Mouse (Mus musculus) heart, adult 2 months (tissue): ENCODE results near the gene Vkorc1. TPM values are rescaled to one million over a fixed set of nuclear protein-coding genes. Genes with fewer than 3 reads are reported as not detected.
A peak's percentile ranks its signal among the peaks of the same experiment; 100 is the strongest.

ENCODE experiments used
- DNase-seq, 2 experiments: peaks; one replicate each; pipeline ENCODE4 v3.0.0; 2021
- H3K27ac ChIP-seq: fragments of 200-600 bp; 2 replicates; pipeline ENCODE4 v1.8.1; 2022
- H3K27me3 ChIP-seq: fragments of 200-500 bp; 2 replicates; pipeline ENCODE4 v1.6.1; 2012; ENCODE audit warnings: mild to moderate bottlenecking, low read length, inconsistent platforms, mixed read lengths; ENCODE audit not compliant: control insufficient read depth, insufficient read depth
- H3K36me3 ChIP-seq: fragments of 200-500 bp; 2 replicates; pipeline ENCODE4 v1.6.1; 2012; ENCODE audit warnings: low read length, inconsistent platforms; ENCODE audit not compliant: control insufficient read depth, insufficient read depth
- H3K4me1 ChIP-seq: fragments of 200-500 bp; 2 replicates; pipeline ENCODE4 v1.6.1; 2011; ENCODE audit warnings: low read length; ENCODE audit not compliant: control insufficient read depth, insufficient read depth
- H3K4me3 ChIP-seq: fragments of 200-600 bp; 2 replicates; pipeline ENCODE4 v1.8.1; 2022
- H3K79me2 ChIP-seq: fragments of 200-500 bp; replicated peaks from 2 replicates; pipeline ENCODE4 v1.6.1; 2012; ENCODE audit warnings: mild to moderate bottlenecking, inconsistent platforms, low read length, moderate library complexity, mixed read lengths; ENCODE audit not compliant: control insufficient read depth, insufficient read depth
- H3K9ac ChIP-seq: fragments of 200-500 bp; 2 replicates; pipeline ENCODE4 v1.6.1; 2012; ENCODE audit warnings: low read depth, mild to moderate bottlenecking, control low read depth, inconsistent platforms, low read length, mixed read lengths
- CTCF ChIP-seq: fragments of 200-600 bp; IDR thresholded peaks from 2 replicates; pipeline ENCODE4 v1.8.1; 2022; ENCODE audit warnings: antibody characterized with exemption, mild to moderate bottlenecking, moderate library complexity
- EP300 ChIP-seq: fragments of 200-500 bp; IDR thresholded peaks from 2 replicates; pipeline ENCODE4 v1.6.1; 2011; ENCODE audit warnings: low read depth, low read length, control low read depth; ENCODE audit not compliant: insufficient read depth
- POLR2A ChIP-seq: fragments of 200-500 bp; IDR thresholded peaks from 2 replicates; pipeline ENCODE4 v1.6.1; 2011; ENCODE audit warnings: mild to moderate bottlenecking, low read depth, low read length, control low read depth; ENCODE audit not compliant: insufficient read depth
- WGBS: fragments of 180-500 bp; shearing (Covaris S2); methylation state at CpG from one replicate; pipeline ENCODE4 v1.1.7; 2018; 5-methylcytosine and 5-hydroxymethylcytosine counted together
- intact Hi-C: fragments of 180-260 bp; cut with DNase I; formaldehyde crosslinking; loops from one replicate; pipeline ENCODE4 v1.15.1; 2025
- polyA plus RNA-seq: library from polyadenylated mRNA; depleted of rRNA; stranded (reverse); fragments of >200 nt; gene quantifications from 2 replicates; pipeline ENCODE4 v1.2.3, GENCODE M21; 2012
- total RNA-seq, 2 experiments: library from RNA; stranded (reverse); gene quantifications; 2 replicates each; pipeline ENCODE4 v1.2.3; 2021

The Vkorc1 gene
- total and polyA plus RNA-seq, 3 experiments: 16.2 to 59.2 (median 17.7) TPM

DNA sequence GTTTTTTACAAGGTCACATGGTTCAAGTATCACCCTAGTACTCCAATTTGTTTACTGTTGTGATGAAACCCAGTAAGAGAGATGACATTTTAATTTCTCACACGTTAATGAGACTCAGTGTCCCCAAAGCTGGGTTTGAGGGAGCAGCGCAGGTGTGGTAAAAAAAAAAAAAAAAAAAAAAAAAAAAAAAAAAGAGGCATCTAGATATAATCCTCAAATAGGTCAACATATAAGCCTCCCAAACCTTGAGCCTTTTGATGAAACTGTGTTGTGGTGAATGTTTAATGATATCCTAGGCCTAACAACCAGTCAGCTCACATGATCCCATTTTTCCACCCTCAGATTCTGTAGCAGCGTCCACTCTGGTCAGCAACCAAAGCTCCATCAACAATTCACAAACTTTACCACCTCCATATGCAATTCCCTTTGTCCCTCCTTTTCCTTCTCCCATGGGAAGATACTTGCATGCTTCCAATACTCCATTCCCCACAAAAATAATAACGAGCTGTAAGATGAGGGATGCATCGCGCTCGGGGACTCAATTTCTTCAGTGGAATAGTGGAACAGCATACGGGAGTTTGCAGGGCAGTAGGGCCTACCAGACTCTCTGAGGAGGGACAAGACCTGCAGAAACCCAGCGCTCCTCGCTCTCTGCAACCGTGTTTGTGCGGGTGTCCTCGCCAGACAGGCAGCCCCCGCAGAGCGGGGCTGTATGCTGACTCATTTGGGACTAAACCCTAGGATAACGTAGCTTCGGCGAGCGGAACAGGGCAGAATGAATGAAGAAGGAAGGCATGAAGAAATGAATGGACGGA, 20.4 kb downstream of the Vkorc1 start:
- Histone ChIP-seq H3K9ac (peak overlapping the region; percentile 56), H3K4me1 (peaks cover 3% of the 10 kb centered on the region), H3K36me3 (no peaks in the 10 kb centered on the region; the same call in 1 of the 2 replicates), H3K4me3 (peak overlapping the region; percentile 98), H3K79me2 (peaks cover 2% of the 10 kb centered on the region; the same call in 1 of the 2 replicates), H3K27me3 (no peaks in the 10 kb centered on the region), H3K27ac (peak overlapping the region; percentile 94; the same call in 1 of the 2 replicates)
- TF ChIP-seq POLR2A (no peak), CTCF (no peak), EP300 (no peak)
- 6% methylated on average over 20 of the region's 20 CpGs for WGBS
- no peak for DNase-seq
- intact Hi-C loops: loop anchor here (1.0 to 5.0 kb wide), 4 partner anchors 33 to 398 kb away; partner anchors contain the start of genes Fbrs, Setd1a and Zfp629

DNA sequence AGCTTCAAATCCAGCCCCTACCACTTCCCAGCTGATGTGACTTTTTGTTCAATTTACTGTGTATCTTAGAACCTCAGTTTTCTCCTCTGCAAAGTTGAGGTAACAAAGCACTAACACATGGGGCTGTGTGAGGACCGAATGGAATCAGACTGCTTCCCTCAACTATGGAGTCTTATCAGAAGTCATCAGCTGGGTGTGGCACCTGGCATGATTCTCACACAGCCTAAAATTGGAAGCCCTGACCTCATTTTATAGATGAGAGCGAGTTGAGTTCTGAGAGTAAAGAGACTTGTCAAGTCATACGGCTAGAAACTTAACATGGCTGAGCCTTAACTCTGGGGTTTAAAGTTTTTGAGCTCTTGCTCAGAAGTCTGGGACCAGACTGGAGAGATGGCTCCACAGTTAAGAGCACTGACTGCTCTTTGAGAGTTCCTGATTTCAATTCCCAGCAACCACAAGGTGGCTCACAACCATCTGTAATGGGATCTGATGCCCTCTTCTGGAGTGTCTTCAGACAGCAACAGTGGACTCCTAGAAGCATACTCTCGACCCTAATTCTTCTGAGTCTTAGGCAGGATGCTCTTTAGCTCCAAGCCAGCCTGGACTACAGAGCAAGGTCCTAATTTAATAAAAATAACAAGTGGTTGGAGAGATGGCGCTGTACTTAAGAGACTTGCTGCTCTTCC, 25.1 kb downstream of the Vkorc1 start:
- Histone ChIP-seq H3K9ac (no peak overlapping the region), H3K4me3 (no peak overlapping the region), H3K79me2 (no peaks in the 10 kb centered on the region), H3K27me3 (no peaks in the 10 kb centered on the region), H3K27ac (no peak overlapping the region), H3K36me3 (no peaks in the 10 kb centered on the region), H3K4me1 (peaks cover 2% of the 10 kb centered on the region; the same call in 1 of the 2 replicates)
- WGBS: 70% methylated on average over 5 of the region's 5 CpGs
- intact Hi-C loops: no loop called here
- TF ChIP-seq POLR2A (no peak), EP300 (no peak), CTCF (peak; percentile 37)
- DNase-seq: no peak

DNA sequence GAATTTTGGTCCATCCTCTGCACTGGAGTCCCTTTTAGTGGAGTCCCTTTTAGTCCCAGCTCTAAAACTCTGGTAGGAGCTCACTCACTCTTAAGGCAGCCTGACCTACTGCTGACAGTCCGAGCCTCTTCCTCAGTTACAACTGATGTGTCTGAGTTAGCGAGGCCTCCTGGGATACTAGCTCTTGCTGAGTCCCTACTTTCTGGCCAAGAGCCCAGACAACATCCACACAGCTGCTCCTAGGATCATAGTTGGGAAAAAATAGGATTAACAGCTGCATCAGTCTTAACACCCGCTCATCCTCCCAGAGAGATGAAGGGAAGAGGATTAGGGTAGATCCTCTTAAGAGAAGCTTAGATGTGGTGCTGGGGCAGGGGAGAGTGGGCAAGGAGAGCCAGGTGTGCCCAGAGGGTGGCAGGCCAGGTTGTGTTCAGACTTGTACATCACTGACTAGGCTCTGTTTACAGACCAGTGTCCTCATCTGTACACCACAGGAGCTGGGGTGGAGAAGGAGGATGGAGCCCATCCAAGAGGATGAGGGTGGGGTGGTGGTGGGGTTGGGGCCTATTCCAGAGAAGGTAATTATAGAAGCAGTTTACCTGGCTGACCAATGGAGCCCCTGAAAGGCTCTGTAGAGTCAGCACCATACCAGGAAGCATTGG, 26.1 kb downstream of the Vkorc1 start:
- intact Hi-C loops: no loop called here
- Histone ChIP-seq H3K9ac (no peak overlapping the region), H3K27me3 (no peaks in the 10 kb centered on the region), H3K36me3 (no peaks in the 10 kb centered on the region), H3K79me2 (no peaks in the 10 kb centered on the region), H3K4me1 (no peaks in the 10 kb centered on the region), H3K4me3 (no peak overlapping the region), H3K27ac (no peak overlapping the region; the same call in 1 of the 2 replicates)
- DNase-seq: peak in 1 of 2 experiments; percentile 51
- TF ChIP-seq CTCF: no peak
- TF ChIP-seq POLR2A: no peak
- no peak for TF ChIP-seq EP300
- WGBS: 35% methylated on average over 3 of the region's 3 CpGs

DNA sequence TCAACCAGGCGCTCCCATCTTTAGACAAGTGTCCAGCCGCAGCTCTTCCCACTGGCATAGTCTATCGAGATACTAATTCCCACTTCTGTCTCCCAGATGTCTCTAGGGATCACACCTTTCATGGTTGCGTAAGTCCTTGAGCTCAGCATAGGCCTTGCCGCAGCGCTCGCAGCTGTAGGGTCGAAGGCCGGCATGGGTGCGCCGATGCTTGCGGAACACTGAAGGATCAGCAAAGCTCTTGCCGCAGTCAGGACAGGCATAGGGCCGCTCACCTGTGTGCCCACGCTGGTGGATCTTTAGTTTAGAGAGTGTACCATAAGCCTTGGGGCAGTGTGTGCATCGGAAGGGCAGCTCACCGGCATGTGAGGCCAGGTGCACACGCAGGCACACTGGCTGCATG, 27.8 kb downstream of the Vkorc1 start:
- intact Hi-C loops: no loop called here
- H3K9ac ChIP-seq: no peak overlapping the region
- no peak for TF ChIP-seq EP300
- TF ChIP-seq POLR2A: no peak
- TF ChIP-seq CTCF: no peak
- DNase-seq: no peak
- H3K27ac ChIP-seq: no peak overlapping the region
- no peaks in the 10 kb centered on the region for H3K4me1 ChIP-seq
- no peaks in the 10 kb centered on the region for H3K36me3 ChIP-seq
- 97% methylated on average over 18 of the region's 18 CpGs for WGBS
- H3K4me3 ChIP-seq: no peak overlapping the region
- no peaks in the 10 kb centered on the region for H3K27me3 ChIP-seq
- H3K79me2 ChIP-seq: no peaks in the 10 kb centered on the region

DNA sequence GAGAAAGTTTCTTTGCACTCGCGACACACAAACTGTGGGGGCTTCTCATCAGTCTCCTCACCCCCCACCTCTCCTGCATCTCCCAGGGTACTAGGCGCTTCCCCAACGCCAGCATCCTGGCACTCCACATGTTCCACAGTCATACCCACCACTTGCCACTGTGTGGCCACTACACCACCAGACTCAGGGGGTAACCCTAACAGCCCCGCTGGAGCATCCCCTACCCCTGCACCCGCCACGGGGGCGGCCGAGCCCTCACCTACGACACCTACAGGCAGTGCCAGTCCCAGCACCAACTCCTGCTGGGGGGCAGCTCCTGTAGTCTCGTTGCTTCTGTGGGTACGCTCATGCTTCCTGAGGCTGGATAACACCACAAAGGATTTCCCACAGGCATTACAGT, 29.0 kb downstream of the Vkorc1 start:
- no peak for DNase-seq
- intact Hi-C loops: no loop called here
- H3K27ac ChIP-seq: no peak overlapping the region
- no peak for TF ChIP-seq POLR2A
- H3K4me1 ChIP-seq: no peaks in the 10 kb centered on the region
- WGBS: 94% methylated on average over 12 of the region's 12 CpGs
- no peaks in the 10 kb centered on the region for H3K79me2 ChIP-seq
- no peak overlapping the region for H3K4me3 ChIP-seq
- no peak overlapping the region for H3K9ac ChIP-seq
- no peaks in the 10 kb centered on the region for H3K36me3 ChIP-seq
- H3K27me3 ChIP-seq: no peaks in the 10 kb centered on the region
